Mouse (Mus musculus) embryo, embryonic 11.5 days (tissue): ENCODE measurements around the gene Wif1.

ENCODE experiments used
- DNase-seq: peaks from one replicate; pipeline ENCODE4 v3.0.0-alpha.2; 2012; ENCODE audit warnings: low read depth, low spot score

The Wif1 gene

GRCm38 (mm10) chr10:121033826-121034568 is at the start of gene Wif1:
TSS of gene Wif1 (plus strand) at chr10:121033960.
- peak; percentile 54 for DNase-seq

GRCm38 (mm10) chr10:121002135-121002534 is 31.6 kb upstream of the Wif1 start:
- no peak for DNase-seq

GRCm38 (mm10) chr10:121011496-121011895 is 22.3 kb upstream of the Wif1 start:
- DNase-seq: no peak

GRCm38 (mm10) chr10:121016291-121016690 is 17.5 kb upstream of the Wif1 start:
- DNase-seq: no peak

- DNase-seq: no peak
Observed at GRCm38 (mm10) chr10:121016711-121017503, 16.9 kb upstream of the Wif1 start.

GRCm38 (mm10) chr10:121022951-121023350 is 10.8 kb upstream of the Wif1 start:
- no peak for DNase-seq

GRCm38 (mm10) chr10:121031802-121032201 is 2.0 kb upstream of the Wif1 start:
- DNase-seq: peak; percentile 49

GRCm38 (mm10) chr10:121033128-121033791 is 500 bp upstream of the Wif1 start:
- DNase-seq: peak; percentile 62

GRCm38 (mm10) chr10:121034569-121034947 is 798 bp downstream of the Wif1 start:
- no peak for DNase-seq

GRCm38 (mm10) chr10:121038556-121039284 is 5.0 kb downstream of the Wif1 start:
- DNase-seq: no peak

- DNase-seq: peak; percentile 46
Observed at GRCm38 (mm10) chr10:121040911-121041310, 7.2 kb downstream of the Wif1 start.

- DNase-seq: no peak
Observed at GRCm38 (mm10) chr10:121047440-121047839, 13.7 kb downstream of the Wif1 start.

GRCm38 (mm10) chr10:121052076-121052475 is 18.3 kb downstream of the Wif1 start:
- DNase-seq: no peak

GRCm38 (mm10) chr10:121055452-121056188 is 21.9 kb downstream of the Wif1 start:
- DNase-seq: peak; percentile 75

GRCm38 (mm10) chr10:121056823-121057222 is 23.1 kb downstream of the Wif1 start:
- DNase-seq: no peak

- no peak for DNase-seq
Observed at GRCm38 (mm10) chr10:121059043-121060003, 25.6 kb downstream of the Wif1 start.

- no peak for DNase-seq
Observed at GRCm38 (mm10) chr10:121061336-121061835, 27.6 kb downstream of the Wif1 start.

GRCm38 (mm10) chr10:121062704-121063103 is 28.9 kb downstream of the Wif1 start:
- DNase-seq: no peak

- no peak for DNase-seq
Observed at GRCm38 (mm10) chr10:121067416-121067951, 33.7 kb downstream of the Wif1 start.
